10 mouse cellular contexts compared by ENCODE assay signal in genomic region chr9:118705381-118706074, GRCm38 (mm10).
A peak's percentile ranks its signal among the peaks of the same experiment; 100 is the strongest.
DNase-seq lines count a peak whose midpoint lies in the region; ATAC-seq lines count a peak whose summit lies in the region.
"Had no signal": no experiment of that assay in that cellular context is flagged by ENCODE, and none has a peak within 500 bp of the region (broad histone marks: within the 10 kb centered on the region; RNA-seq: fewer than 3 reads in every experiment).

No protein-coding gene starts in this region.

- H3K4me1 ChIP-seq in heart, embryonic 13.5 days, result peaks cover 42% of the 10 kb centered on the region
- peaks cover 39% of the 10 kb centered on the region for H3K4me1 ChIP-seq in kidney, embryonic 16.5 days (ENCODE audit: insufficient read depth, low read length)
- H3K4me1 ChIP-seq in forebrain, embryonic 11.5 days (replicated peaks; ENCODE audit: control insufficient read depth, insufficient read depth, low read length), result no peaks in the 10 kb centered on the region
- H3K4me1 ChIP-seq: hindbrain, embryonic 15.5 days had no signal

- peak overlapping the region; percentile 56 for H3K27ac ChIP-seq in heart, embryonic 13.5 days (replicated peaks)
- peak overlapping the region; percentile 76 for H3K27ac ChIP-seq in kidney, embryonic 16.5 days (ENCODE audit: low read length)
- H3K27ac ChIP-seq in forebrain, embryonic 11.5 days (ENCODE audit: low read depth, low read length), result no peak overlapping the region
- H3K27ac ChIP-seq: hindbrain, embryonic 15.5 days had no signal

- peaks cover 6% of the 10 kb centered on the region; the same call in 1 of the 2 replicates for H3K9me3 ChIP-seq in heart, embryonic 13.5 days
- peaks cover 3% of the 10 kb centered on the region; the same call in 1 of the 2 replicates for H3K9me3 ChIP-seq in kidney, embryonic 16.5 days (ENCODE audit: low read length)
- H3K9me3 ChIP-seq in forebrain, embryonic 11.5 days (ENCODE audit: control insufficient read depth, low read length), result no peaks in the 10 kb centered on the region
- H3K9me3 ChIP-seq: hindbrain, embryonic 15.5 days had no signal

- H3K9ac ChIP-seq in heart, embryonic 13.5 days, result no peak overlapping the region
- no peak overlapping the region for H3K9ac ChIP-seq in kidney, embryonic 16.5 days (replicated peaks; ENCODE audit: low read length)
- no peak overlapping the region for H3K9ac ChIP-seq in forebrain, embryonic 11.5 days (ENCODE audit: low read length)
- H3K9ac ChIP-seq: hindbrain, embryonic 15.5 days had no signal

- peak overlapping the region; percentile 16; the same call in 1 of the 2 replicates for H3K4me2 ChIP-seq in heart, embryonic 13.5 days
- peak overlapping the region; percentile 21; the same call in 1 of the 2 replicates for H3K4me2 ChIP-seq in kidney, embryonic 16.5 days (replicated peaks; ENCODE audit: low read depth, low read length)
- H3K4me2 ChIP-seq in forebrain, embryonic 11.5 days (ENCODE audit: low read depth, low read length, severe bottlenecking), result no peak overlapping the region
- H3K4me2 ChIP-seq: hindbrain, embryonic 15.5 days had no signal

- peaks cover 37% of the 10 kb centered on the region for H3K36me3 ChIP-seq in heart, embryonic 13.5 days
- H3K36me3 ChIP-seq in kidney, embryonic 16.5 days (ENCODE audit: insufficient read depth, low read length), result 0 out of 2 replicates have a peak, but pooled peaks cover 3% of the 10 kb centered on the region
- H3K36me3 ChIP-seq in forebrain, embryonic 11.5 days (ENCODE audit: control insufficient read depth, insufficient read depth, low read length), result no peaks in the 10 kb centered on the region
- H3K36me3 ChIP-seq: hindbrain, embryonic 15.5 days had no signal

- no peak overlapping the region for H3K4me3 ChIP-seq in heart, embryonic 13.5 days
- H3K4me3 ChIP-seq in kidney, embryonic 16.5 days (ENCODE audit: low read length), result no peak overlapping the region
- no peak overlapping the region for H3K4me3 ChIP-seq in forebrain, embryonic 11.5 days (ENCODE audit: low read depth, low read length)
- H3K4me3 ChIP-seq: hindbrain, embryonic 15.5 days had no signal

- 39% methylated on average over 14 of the region's 14 CpGs for WGBS in heart, embryonic 13.5 days
- WGBS in kidney, embryonic 16.5 days, result 53% methylated on average over 14 of the region's 14 CpGs
- 58% methylated on average over 14 of the region's 14 CpGs for WGBS in forebrain, embryonic 11.5 days

- ATAC-seq in heart, embryonic 13.5 days (ENCODE audit: extremely low read depth, insufficient number of reproducible peaks, low FRiP score, low TSS enrichment), result no peak
- ATAC-seq in kidney, embryonic 16.5 days (ENCODE audit: low FRiP score, low TSS enrichment), result peak; percentile 56; the same call in 1 of the 2 replicates
- ATAC-seq in neutrophil, adult 5-6 weeks (ENCODE audit: extremely low read depth, insufficient number of reproducible peaks, low FRiP score, poor library complexity, severe bottlenecking), result peak; percentile 33; the same call in 1 of the 2 replicates
- no peak for ATAC-seq in forebrain, embryonic 11.5 days (replicated peaks; ENCODE audit: low FRiP score)
- ATAC-seq in cerebellum, adult (ENCODE audit: insufficient number of reproducible peaks, low FRiP score, low TSS enrichment), result no peak

- no peak for DNase-seq in heart, adult 11 months
- peak; percentile 84 for DNase-seq in ZHBTc4 (ENCODE audit: low read depth, low spot score)
- no peak for DNase-seq in layer of hippocampus, adult 11-12 months (ENCODE audit: low spot score)
- no peak for DNase-seq in forebrain, embryonic 11.5 days (ENCODE audit: low spot score)
- DNase-seq: cerebellum, postnatal 36 days had no signal

- no peaks in the 10 kb centered on the region for H3K27me3 ChIP-seq in heart, embryonic 13.5 days (replicated peaks)
- no peaks in the 10 kb centered on the region for H3K27me3 ChIP-seq in kidney, embryonic 16.5 days (ENCODE audit: insufficient read depth, low read length)
- no peaks in the 10 kb centered on the region for H3K27me3 ChIP-seq in forebrain, embryonic 11.5 days (ENCODE audit: control insufficient read depth, insufficient read depth, low read length)
- H3K27me3 ChIP-seq: hindbrain, embryonic 15.5 days had no signal

Comparison
In these comparisons a context has a peak if more than half of its experiments do, and no peak if none do; other contexts are left out.
1. ATAC-seq: peak in kidney, embryonic 16.5 days (single experiment) and neutrophil, adult 5-6 weeks (single experiment); none in heart, embryonic 13.5 days (single experiment), forebrain, embryonic 11.5 days (single experiment) and cerebellum, adult (single experiment).